Mouse (Mus musculus): ENCODE data around the gene Trim44.

GRCm38 (mm10) chr2:102437357-102438030 lies 29.9 kb upstream of the Trim44 start:
- TF ChIP-seq CTCF (IDR thresholded peaks at IDR 0.05; ENCODE audit: borderline replicate concordance, insufficient read depth, low read length) = no peak
- TF ChIP-seq POLR2A (IDR thresholded peaks at IDR 0.05; ENCODE audit: low read depth, low read length) = no peak
